ENCODE assay signal across 13 mouse cellular contexts in the genomic region with DNA sequence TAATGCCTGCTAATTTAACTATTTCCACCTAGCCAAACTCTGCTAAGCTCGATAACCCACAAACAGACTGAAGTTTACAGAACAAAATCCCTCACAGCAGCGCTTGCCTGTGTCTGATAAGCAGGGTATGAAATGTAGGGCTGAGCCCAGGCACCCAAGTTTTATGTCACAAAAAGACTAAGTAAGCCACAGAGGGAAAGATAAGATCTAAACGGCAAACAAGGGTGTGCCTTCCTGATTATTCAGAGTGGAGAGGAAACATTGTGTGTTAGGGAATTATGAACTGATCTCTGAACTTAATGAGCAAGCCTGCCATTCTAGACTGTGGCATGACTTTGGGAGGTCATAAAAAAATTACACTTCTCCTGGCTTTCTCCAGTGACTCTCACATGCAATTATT.
DNase-seq lines count a peak whose midpoint lies in the region; ATAC-seq lines count a peak whose summit lies in the region.
"Had no signal": no experiment of that assay in that cellular context is flagged by ENCODE, and none has a peak within 500 bp of the region (broad histone marks: within the 10 kb centered on the region; RNA-seq: fewer than 3 reads in every experiment).

No protein-coding gene starts in this region.

- intact Hi-C loops in left cerebral cortex, postnatal 14 days (cut with DNase I), result no loop called here

- H3K9me3 ChIP-seq in liver, embryonic 12.5 days (replicated peaks), result no peaks in the 10 kb centered on the region
- H3K9me3 ChIP-seq: embryonic facial prominence, embryonic 10.5 days; forebrain, embryonic 12.5 days; heart, embryonic 15.5 days had no signal

- no peaks in the 10 kb centered on the region for H3K36me3 ChIP-seq in liver, embryonic 12.5 days
- H3K36me3 ChIP-seq: embryonic facial prominence, embryonic 10.5 days; forebrain, embryonic 12.5 days; heart, embryonic 15.5 days had no signal

- peak; percentile 97 for ATAC-seq in common myeloid progenitor, adult 5-6 weeks (replicated peaks; ENCODE audit: low read depth, poor library complexity, severe bottlenecking)
- ATAC-seq in liver, embryonic 12.5 days, result peak; percentile 96
- ATAC-seq in frontal cortex, adult (ENCODE audit: low TSS enrichment), result no peak

- peak overlapping the region; percentile 75 for H3K27ac ChIP-seq in liver, embryonic 12.5 days
- H3K27ac ChIP-seq: embryonic facial prominence, embryonic 10.5 days; forebrain, embryonic 12.5 days; heart, embryonic 15.5 days had no signal

- no peak overlapping the region for H3K9ac ChIP-seq in liver, embryonic 12.5 days
- H3K9ac ChIP-seq: forebrain, embryonic 12.5 days; heart, embryonic 15.5 days had no signal

- peak overlapping the region; percentile 34 for H3K4me2 ChIP-seq in liver, embryonic 12.5 days
- H3K4me2 ChIP-seq: forebrain, embryonic 12.5 days; heart, embryonic 15.5 days had no signal

- peak; percentile 12 to 16 for DNase-seq in spleen, postnatal 36 days (ENCODE audit: low spot score in 2 of 2)
- DNase-seq in spleen, postnatal 14 days (ENCODE audit: low spot score in 2 of 2), result no peak
- DNase-seq in yolk sac, embryonic 10.5 days (ENCODE audit: low spot score), result peak; percentile 4
- no peak for DNase-seq in left cerebral cortex, postnatal 14 days (ENCODE audit: low spot score in 2 of 2)
- DNase-seq: kidney, adult 11 months; kidney, postnatal 4 days; right cerebral cortex, adult 18-20 months had no signal

- peaks cover 31% of the 10 kb centered on the region for H3K4me1 ChIP-seq in liver, embryonic 12.5 days
- H3K4me1 ChIP-seq: forebrain, embryonic 12.5 days; heart, embryonic 15.5 days had no signal

- WGBS in liver, embryonic 12.5 days (ENCODE audit: insufficient replicate concordance), result 5% methylated on average over 3 of the region's 3 CpGs

- H3K4me3 ChIP-seq in liver, embryonic 12.5 days, result no peak overlapping the region
- H3K4me3 ChIP-seq: embryonic facial prominence, embryonic 10.5 days; forebrain, embryonic 12.5 days; heart, embryonic 15.5 days had no signal

- no peaks in the 10 kb centered on the region for H3K27me3 ChIP-seq in liver, embryonic 12.5 days (replicated peaks)
- H3K27me3 ChIP-seq: forebrain, embryonic 12.5 days; heart, embryonic 15.5 days had no signal

Comparison
In these comparisons a context has a peak if more than half of its experiments do, and no peak if none do; other contexts are left out.
1. DNase-seq: peak in spleen, postnatal 36 days (2 of 2) and yolk sac, embryonic 10.5 days (single experiment); none in spleen, postnatal 14 days (0 of 2) and left cerebral cortex, postnatal 14 days (0 of 2).